Mouse (Mus musculus) liver (tissue): Measurements from ENCODE around the gene Ptchd4.

Source experiments
- DNase-seq: peaks from one replicate; pipeline ENCODE4 v3.0.0-alpha.2; 2020; ENCODE audit warnings: mixed read lengths

Gene Ptchd4

GRCm38 (mm10) chr17:42430380-42430779 lies 114.6 kb downstream of the Ptchd4 start:
- no peak for DNase-seq

GRCm38 (mm10) chr17:42452235-42452634 lies 136.5 kb downstream of the Ptchd4 start:
- no peak for DNase-seq

- no peak for DNase-seq
These were observed 140.7 kb downstream of the Ptchd4 start for GRCm38 (mm10) chr17:42456441-42456840.

GRCm38 (mm10) chr17:42462726-42463125 lies 147.0 kb downstream of the Ptchd4 start:
- DNase-seq: no peak

- no peak for DNase-seq
These were observed 164.6 kb downstream of the Ptchd4 start for GRCm38 (mm10) chr17:42480173-42480991.

- DNase-seq: no peak
These were observed 193.9 kb downstream of the Ptchd4 start for GRCm38 (mm10) chr17:42509356-42510262.

- no peak for DNase-seq
These were observed 214.4 kb downstream of the Ptchd4 start for GRCm38 (mm10) chr17:42530147-42530546.

GRCm38 (mm10) chr17:42549578-42549977 lies 233.8 kb downstream of the Ptchd4 start:
- no peak for DNase-seq
